Mouse (Mus musculus): ENCODE data around the gene Megf8. TPM values are rescaled to one million over a fixed set of nuclear protein-coding genes. Genes with fewer than 3 reads are reported as not detected.

The Megf8 gene
- polyA plus RNA-seq, 1 experiment from 2014 or later, result 8.1 TPM

DNA sequence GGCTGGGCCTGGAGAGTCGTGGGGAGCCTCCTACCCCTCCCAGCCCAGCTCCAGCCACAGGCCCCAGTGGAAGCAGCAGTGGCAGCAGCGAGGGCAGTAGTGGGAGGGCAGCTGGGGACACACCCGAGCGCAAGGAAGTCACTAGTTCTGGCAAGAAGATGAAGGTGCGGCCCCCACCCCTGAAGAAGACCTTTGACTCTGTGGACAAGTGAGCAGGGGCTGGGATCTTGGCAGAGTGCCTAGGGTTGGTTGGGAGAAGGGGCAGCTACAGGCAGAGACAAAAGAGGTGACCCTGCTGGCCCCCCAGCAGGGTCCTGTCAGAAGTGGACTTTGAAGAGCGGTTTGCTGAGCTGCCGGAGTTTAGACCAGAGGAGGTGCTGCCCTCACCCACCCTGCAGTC lies 24.9 kb upstream of the Megf8 start:
- H3K27ac ChIP-seq, result no peak overlapping the region
- H3K27me3 ChIP-seq (replicated peaks), result no peaks in the 10 kb centered on the region
- peaks cover 68% of the 10 kb centered on the region for H3K36me3 ChIP-seq
- WGBS, result 58% methylated on average over 7 of the region's 7 CpGs
- H3K9ac ChIP-seq, result no peak overlapping the region
- no peaks in the 10 kb centered on the region for H3K9me3 ChIP-seq
- peaks cover 19% of the 10 kb centered on the region for H3K4me1 ChIP-seq (replicated peaks)
- H3K4me3 ChIP-seq (replicated peaks), result no peak overlapping the region
- ATAC-seq, result no peak
- H3K4me2 ChIP-seq (replicated peaks), result no peak overlapping the region

DNA sequence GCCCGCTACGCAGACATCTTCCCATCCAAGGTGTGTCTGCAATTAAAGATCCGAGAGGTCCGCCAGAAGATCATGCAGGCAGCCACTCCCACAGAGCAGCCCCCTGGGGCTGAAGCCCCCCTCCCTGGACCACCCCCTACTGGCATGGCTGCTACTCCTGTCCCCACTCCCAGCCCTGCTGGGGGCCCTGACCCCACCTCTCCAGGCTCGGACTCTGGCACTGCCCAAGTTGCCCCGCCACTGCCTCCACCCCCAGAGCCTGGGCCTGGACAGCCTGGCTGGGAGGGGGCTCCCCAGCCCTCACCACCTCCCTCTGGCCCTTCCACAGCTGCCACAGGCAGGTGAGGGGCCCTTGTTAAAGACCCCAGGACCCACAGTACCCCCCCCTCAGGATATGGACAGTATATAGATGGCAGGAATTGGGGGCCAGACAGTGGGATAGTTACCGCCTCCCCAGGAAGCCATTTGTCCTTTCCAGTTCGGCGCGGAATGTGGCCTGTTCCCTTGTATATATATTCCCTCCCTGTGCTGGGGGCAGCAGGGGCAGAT lies 23.7 kb upstream of the Megf8 start:
- Histone ChIP-seq H3K4me2 (replicated peaks) (no peak overlapping the region), H3K27ac (no peak overlapping the region), H3K9ac (no peak overlapping the region), H3K27me3 (replicated peaks) (no peaks in the 10 kb centered on the region), H3K4me1 (replicated peaks) (peaks cover 19% of the 10 kb centered on the region), H3K36me3 (peaks cover 57% of the 10 kb centered on the region), H3K9me3 (no peaks in the 10 kb centered on the region), H3K4me3 (replicated peaks) (no peak overlapping the region)
- 76% methylated on average over 9 of the region's 10 CpGs for WGBS
- no peak for ATAC-seq

DNA sequence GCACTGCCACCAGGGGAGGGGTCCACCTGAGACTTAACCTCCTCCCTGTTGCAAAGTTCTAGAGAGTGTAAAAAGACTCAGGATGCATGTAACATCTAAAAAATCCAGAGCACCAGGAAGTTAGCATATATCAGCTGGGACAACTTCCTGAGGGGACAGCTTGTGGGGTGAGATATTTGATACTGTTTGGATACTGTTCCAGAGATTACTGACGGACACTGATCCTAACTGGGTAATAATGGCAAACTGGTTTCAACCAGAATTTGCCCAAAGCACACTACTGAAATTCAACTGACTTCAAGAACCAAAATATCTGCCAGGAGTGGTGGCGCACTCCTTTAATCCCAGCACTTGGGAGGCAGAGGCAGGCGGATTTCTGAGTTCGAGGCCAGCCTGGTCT lies 22.5 kb upstream of the Megf8 start:
- Histone ChIP-seq H3K9ac (no peak overlapping the region), H3K36me3 (peaks cover 44% of the 10 kb centered on the region)
- ATAC-seq, result no peak

DNA sequence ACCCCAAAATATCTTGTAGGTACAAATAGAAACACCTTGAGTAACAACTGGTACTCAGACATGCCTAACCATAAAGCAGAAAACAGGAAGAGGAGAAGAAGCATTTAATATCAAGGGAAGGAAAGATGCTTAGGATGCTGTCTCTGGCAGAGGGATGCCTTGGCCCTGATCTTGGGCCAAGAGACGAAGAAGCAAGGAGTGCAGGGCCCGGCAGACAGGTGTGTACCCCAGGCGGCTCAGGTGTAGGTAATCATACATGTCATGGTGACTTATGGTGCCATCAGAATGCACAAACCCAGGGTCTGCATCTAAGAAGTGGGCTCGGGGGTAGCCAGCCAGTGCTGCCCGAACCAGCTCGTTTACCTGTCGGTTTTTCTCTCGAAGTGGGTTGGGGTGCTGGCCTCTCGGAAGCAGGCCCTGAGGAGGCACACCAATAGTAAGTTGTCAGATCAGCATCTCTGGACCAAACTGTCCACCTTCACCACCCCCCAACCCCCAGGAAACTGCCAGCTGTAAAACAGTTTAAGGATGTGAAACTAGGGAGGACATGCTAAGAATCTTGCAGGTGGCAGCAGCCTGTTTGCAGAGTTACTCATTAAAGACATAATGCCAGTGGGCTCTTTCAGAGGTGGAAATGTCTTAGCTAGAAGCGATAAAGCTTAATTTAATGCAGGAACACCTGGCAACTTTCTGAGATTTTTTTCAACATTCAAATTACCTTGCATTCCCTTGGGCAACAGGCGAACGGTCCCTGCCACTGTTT lies 21.8 kb upstream of the Megf8 start:
- peaks cover 39% of the 10 kb centered on the region for H3K36me3 ChIP-seq
- H3K9me3 ChIP-seq, result no peaks in the 10 kb centered on the region
- WGBS, result 87% methylated on average over 12 of the region's 12 CpGs
- no peak overlapping the region for H3K27ac ChIP-seq
- H3K4me1 ChIP-seq (replicated peaks), result peaks cover 19% of the 10 kb centered on the region
- ATAC-seq, result no peak
- no peak overlapping the region for H3K9ac ChIP-seq
- no peak overlapping the region for H3K4me2 ChIP-seq (replicated peaks)
- no peaks in the 10 kb centered on the region for H3K27me3 ChIP-seq (replicated peaks)
- no peak overlapping the region for H3K4me3 ChIP-seq (replicated peaks)

More for the DNA sequence above, 22.5 kb upstream of the Megf8 start:
- H3K27me3 ChIP-seq (replicated peaks), result no peaks in the 10 kb centered on the region
- no peak overlapping the region for H3K4me2 ChIP-seq (replicated peaks)
- WGBS, result 86% methylated on average over 4 of the region's 4 CpGs
- H3K4me3 ChIP-seq (replicated peaks), result no peak overlapping the region
- H3K27ac ChIP-seq, result no peak overlapping the region
- H3K4me1 ChIP-seq (replicated peaks), result peaks cover 19% of the 10 kb centered on the region
- H3K9me3 ChIP-seq, result no peaks in the 10 kb centered on the region

DNA sequence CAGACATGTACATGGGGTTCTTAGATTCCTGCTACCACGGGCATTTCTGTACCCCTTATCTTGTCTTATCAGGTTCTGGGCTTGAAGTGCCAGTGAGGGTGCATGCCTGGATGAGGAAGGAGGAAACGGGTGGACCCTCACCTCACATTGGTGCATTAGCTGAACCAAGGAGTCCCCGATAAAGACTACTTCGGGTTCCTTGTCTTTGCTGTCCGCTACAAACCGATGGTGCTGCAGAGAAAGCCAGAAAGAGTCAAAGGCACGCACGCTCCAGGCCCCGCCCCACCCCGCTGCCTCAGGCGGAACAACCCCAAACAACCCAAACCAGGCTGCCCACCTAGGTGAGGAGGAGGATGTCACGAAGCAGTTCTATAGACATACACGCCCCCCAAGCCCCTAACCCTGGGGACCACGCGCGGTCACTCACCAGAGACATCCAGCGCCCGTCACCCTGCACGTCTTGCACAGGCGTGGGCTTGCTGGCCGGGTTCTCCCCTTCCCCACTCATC lies 20.0 kb upstream of the Megf8 start:
- peak overlapping the region; percentile 89 for H3K9ac ChIP-seq
- peak overlapping the region; percentile 82 for H3K4me3 ChIP-seq (replicated peaks)
- no peaks in the 10 kb centered on the region for H3K9me3 ChIP-seq
- 0% methylated on average over 21 of the region's 21 CpGs for WGBS
- H3K27me3 ChIP-seq (replicated peaks), result no peaks in the 10 kb centered on the region
- peak overlapping the region; percentile 99 for H3K27ac ChIP-seq
- peaks cover 26% of the 10 kb centered on the region for H3K36me3 ChIP-seq
- peak; percentile 53 for ATAC-seq
- peaks cover 8% of the 10 kb centered on the region for H3K4me1 ChIP-seq (replicated peaks)
- H3K4me2 ChIP-seq (replicated peaks), result peak overlapping the region; percentile 75

DNA sequence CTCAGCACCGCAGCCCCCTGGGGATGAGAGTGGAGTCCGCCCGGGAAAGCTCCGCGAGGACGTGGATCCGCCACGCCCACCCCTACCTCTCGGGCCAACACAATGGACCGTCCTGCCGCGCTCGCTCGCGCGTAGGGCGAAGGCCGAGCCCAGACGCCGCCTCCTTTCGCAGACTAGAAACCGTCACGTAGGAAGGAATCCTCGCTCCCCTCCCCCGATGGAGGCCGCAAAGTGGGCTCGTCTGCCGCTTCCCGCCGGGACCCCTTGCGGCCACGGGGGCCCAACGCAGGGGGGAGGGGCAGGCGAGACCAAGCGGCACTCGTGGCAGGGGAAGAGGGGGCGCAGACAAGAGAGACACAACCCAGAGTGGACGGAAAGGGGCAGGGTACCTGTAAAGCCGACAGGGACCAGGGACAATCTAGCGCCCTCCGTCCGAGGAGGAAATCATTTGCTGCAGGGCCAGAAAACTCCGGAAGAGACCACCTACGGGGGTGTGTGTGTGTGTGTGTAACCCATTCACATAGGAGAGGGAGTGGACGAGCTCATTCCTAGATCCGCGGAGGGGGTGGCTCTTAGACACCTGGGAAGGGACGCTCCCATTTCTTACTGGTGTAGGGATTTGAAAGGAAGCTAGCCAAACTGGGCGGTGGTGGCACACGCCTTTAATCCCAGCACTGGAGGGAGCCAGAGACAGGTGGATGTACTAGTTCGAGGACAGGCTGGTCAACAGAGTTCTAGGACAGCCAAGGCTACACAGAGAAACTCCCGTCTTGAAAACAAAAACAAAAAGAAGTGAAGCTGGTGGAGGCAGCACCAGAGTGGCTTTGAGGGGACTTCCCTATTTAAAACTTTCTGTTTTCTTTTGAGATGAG lies 19.3 kb upstream of the Megf8 start, which contains the start of gene Pafah1b3:
Pafah1b3 (minus strand) TSS at position 533 of the 872 bp plus-strand sequence.
- H3K4me3 ChIP-seq (replicated peaks), result peak within 1 kb of the TSS; percentile 82
- H3K27me3 ChIP-seq (replicated peaks), result no peaks in the 10 kb centered on the region
- H3K9ac ChIP-seq, result peak within 1 kb of the TSS; percentile 89
- under 1% methylated on average over 52 of the region's 52 CpGs for WGBS
- H3K27ac ChIP-seq, result peak within 1 kb of the TSS; percentile 99
- H3K9me3 ChIP-seq, result no peaks in the 10 kb centered on the region
- peaks cover 5% of the 10 kb centered on the region; the same call in 1 of the 2 replicates for H3K4me1 ChIP-seq (replicated peaks)
- peak within 1 kb of the TSS; percentile 75 for H3K4me2 ChIP-seq (replicated peaks)
- peaks cover 19% of the 10 kb centered on the region for H3K36me3 ChIP-seq
- peak; percentile 93 for ATAC-seq

DNA sequence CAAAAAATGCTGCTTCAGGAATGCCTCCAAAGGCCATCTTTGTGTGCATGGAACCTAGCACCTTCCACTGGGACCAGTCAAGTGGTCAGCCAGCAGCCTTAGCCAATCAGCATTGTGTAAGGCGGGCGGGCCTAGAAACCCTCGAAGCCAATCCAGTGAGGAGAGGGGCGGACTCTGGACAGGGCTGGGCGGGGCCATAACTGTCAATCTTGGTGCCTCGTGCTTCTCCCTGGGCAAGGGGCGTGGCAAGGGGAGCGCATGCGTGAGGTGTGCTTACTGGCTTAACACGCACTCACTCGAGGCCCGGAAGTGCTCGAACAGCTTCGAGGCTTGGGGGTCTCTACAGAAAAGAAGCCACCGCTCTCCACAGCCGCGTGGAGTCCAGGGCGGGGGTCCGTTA lies 15.9 kb upstream of the Megf8 start, which contains the start of gene Prr19:
Prr19 (plus strand) TSS at position 349 of the 400 bp plus-strand sequence.
- Histone ChIP-seq H3K9me3 (no peaks in the 10 kb centered on the region), H3K4me3 (replicated peaks) (no peak within 1 kb of the TSS), H3K9ac (no peak within 1 kb of the TSS), H3K27ac (no peak within 1 kb of the TSS), H3K36me3 (0 out of 2 replicates have a peak, but pooled peaks cover 2% of the 10 kb centered on the region), H3K4me1 (replicated peaks) (peaks cover 6% of the 10 kb centered on the region; the same call in 1 of the 2 replicates), H3K4me2 (replicated peaks) (no peak within 1 kb of the TSS), H3K27me3 (replicated peaks) (peaks cover 4% of the 10 kb centered on the region; the same call in 1 of the 2 replicates)
- 57% methylated on average over 19 of the region's 19 CpGs for WGBS
- ATAC-seq, result no peak

DNA sequence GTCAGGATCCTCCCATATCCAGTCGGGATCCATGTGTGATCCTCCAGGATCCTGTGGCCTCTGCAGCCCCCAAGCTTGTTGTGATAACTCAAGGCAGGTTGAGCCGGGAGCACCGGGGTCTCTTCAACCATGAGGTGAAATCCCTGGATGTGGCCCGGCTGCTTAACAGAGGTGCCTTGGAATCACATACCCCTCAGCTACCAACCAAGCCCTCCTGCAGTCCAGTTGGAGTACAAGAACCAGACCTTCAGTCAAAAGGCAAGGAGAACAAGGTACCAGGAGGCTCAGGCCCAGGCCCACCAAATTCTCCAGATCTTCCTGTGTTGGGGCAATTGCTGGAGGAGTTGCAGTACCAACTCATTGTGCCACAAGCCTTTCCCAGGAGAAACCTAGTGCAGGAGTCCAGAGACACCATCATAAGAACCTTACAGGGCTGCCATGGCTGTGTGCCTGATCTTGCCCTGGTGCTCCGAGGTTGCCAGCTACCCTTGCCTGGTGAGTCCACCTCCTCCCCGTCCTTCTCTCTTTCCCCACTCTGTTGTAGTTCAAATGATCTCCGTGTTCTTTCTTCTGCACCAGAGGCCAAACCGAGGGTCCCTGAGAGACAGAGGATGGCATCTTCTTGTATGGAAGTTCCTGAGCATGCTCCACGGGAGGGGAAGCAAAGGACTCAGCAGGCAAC lies 13.8 kb upstream of the Megf8 start:
- no peak for ATAC-seq
- Histone ChIP-seq H3K4me2 (replicated peaks) (no peak overlapping the region), H3K4me3 (replicated peaks) (no peak overlapping the region), H3K9me3 (no peaks in the 10 kb centered on the region), H3K36me3 (no peaks in the 10 kb centered on the region), H3K4me1 (replicated peaks) (peaks cover 6% of the 10 kb centered on the region; the same call in 1 of the 2 replicates), H3K9ac (no peak overlapping the region), H3K27me3 (replicated peaks) (peaks cover 6% of the 10 kb centered on the region), H3K27ac (no peak overlapping the region)
- WGBS, result 65% methylated on average over 9 of the region's 9 CpGs

DNA sequence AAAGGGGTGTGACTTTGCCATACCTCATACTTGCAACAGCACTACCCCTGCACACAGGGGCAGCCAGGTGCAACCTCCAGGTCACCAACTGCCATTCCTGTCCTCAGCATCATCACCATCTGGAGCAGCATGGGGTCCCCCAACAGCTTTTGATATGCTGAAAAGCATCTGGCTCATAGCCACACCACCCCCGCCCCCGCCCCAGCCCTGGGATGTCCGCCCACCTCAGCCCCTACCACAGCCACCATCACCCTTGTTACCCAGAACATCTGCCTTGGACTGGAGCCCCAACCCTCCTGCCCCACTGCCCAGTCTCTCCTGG lies 13.3 kb upstream of the Megf8 start:
- WGBS, result 72% methylated on average over 3 of the region's 3 CpGs
- no peaks in the 10 kb centered on the region for H3K9me3 ChIP-seq
- H3K27ac ChIP-seq, result no peak overlapping the region
- no peak overlapping the region for H3K9ac ChIP-seq
- no peak overlapping the region for H3K4me2 ChIP-seq (replicated peaks)
- H3K4me1 ChIP-seq (replicated peaks), result 0 out of 2 replicates have a peak, but pooled peaks cover 6% of the 10 kb centered on the region
- no peak overlapping the region for H3K4me3 ChIP-seq (replicated peaks)
- peaks cover 7% of the 10 kb centered on the region for H3K27me3 ChIP-seq (replicated peaks)
- no peak for ATAC-seq
- H3K36me3 ChIP-seq, result no peaks in the 10 kb centered on the region

DNA sequence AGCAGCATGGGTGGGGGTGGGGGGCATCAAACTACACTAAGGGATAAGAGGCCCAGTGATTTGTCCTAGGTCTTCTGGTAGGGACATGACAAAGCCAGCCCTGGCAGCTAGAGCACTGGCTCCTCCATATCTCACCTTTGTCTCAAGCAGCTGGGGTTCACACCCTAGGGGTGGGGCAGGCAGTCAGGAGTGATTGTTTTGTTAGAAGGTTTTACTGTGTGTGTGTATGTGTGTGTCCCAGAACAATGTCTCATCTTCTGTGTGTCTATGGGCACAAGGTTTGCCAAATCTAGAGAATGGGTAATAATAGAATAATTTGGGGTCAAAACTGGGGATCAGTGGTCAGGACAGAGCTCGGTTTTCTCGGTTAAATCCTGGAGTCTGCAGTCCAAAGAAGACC lies 11.5 kb upstream of the Megf8 start:
- Histone ChIP-seq H3K4me2 (replicated peaks) (peak overlapping the region; percentile 89), H3K9me3 (no peaks in the 10 kb centered on the region), H3K27ac (no peak overlapping the region), H3K27me3 (replicated peaks) (peaks cover 17% of the 10 kb centered on the region), H3K4me1 (replicated peaks) (0 out of 2 replicates have a peak, but pooled peaks cover 6% of the 10 kb centered on the region), H3K36me3 (no peaks in the 10 kb centered on the region), H3K9ac (no peak overlapping the region), H3K4me3 (replicated peaks) (peak overlapping the region; percentile 54)
- no peak for ATAC-seq
- WGBS, result 2% methylated on average over 2 of the region's 2 CpGs

DNA sequence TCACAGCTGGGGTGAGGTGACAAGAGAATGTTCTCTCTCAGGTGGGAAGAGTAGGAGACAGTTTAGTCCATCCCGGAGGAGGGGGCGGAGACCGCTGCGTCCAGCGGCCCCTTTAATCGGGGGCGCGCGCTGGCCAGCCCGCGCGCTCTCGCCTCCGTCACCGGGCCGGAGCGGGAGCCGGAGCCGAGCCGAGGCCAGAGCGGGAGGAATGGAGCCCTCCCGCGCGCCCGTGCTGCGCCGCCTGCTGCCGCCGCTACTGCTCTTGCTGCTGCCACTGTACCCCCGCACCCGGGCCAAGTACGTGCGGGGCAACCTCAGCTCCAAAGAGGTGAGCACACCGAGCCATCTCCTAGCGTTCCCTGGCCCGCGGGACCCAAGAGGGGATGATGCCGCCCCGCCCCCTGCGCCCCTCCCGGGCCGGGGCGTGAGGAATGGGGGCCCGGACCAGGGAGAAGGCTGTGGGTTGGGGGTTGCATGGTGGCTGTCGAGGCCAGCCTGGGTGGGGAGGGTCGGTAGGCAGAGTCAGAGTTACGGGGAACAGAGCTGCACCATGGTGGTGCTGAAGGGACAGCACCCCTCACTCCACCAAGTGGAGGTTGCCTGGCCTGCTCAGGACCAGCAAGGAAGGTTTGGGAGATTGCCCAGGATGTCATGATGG lies 10.9 kb upstream of the Megf8 start, which contains the start of gene Tmem145:
Tmem145 (plus strand) TSS at position 151 of the 658 bp plus-strand sequence.
- peaks cover 18% of the 10 kb centered on the region for H3K27me3 ChIP-seq (replicated peaks)
- H3K4me2 ChIP-seq (replicated peaks), result peak within 1 kb of the TSS; percentile 89
- no peaks in the 10 kb centered on the region for H3K36me3 ChIP-seq
- peak within 1 kb of the TSS; percentile 54 for H3K4me3 ChIP-seq (replicated peaks)
- no peaks in the 10 kb centered on the region for H3K9me3 ChIP-seq
- no peak within 1 kb of the TSS for H3K27ac ChIP-seq
- peak; percentile 75 for ATAC-seq
- WGBS, result under 1% methylated on average over 47 of the region's 47 CpGs
- 0 out of 2 replicates have a peak, but pooled peaks cover 6% of the 10 kb centered on the region for H3K4me1 ChIP-seq (replicated peaks)
- H3K9ac ChIP-seq, result no peak within 1 kb of the TSS

All from intestine, embryonic 15.5 days (tissue).